ENCODE assay signal across 17 mouse cellular contexts in the genomic region with DNA sequence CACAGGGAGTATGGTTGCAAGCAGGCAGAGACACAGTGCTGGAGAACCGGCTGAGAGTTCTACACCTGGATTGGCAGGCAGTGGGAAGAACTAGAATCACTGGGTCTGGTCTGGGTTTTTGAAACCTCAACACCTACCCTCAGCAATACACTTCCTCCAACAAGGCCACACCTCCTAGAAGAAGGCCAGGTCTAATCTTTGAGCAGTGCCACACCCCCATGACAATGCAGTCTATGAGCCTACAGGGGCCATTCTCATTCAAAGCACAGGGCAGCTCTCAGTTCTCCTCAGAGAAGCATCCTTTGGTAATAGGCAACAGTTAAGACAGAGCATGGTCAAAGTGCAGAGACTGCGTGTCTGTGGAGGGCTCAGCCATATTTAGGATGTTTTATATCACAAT.
"Had no signal": no experiment of that assay in that cellular context is flagged by ENCODE, and none has a peak within 500 bp of the region (broad histone marks: within the 10 kb centered on the region; RNA-seq: fewer than 3 reads in every experiment).

No protein-coding gene starts in this region.

- H3K27me3 ChIP-seq: liver, embryonic 13.5 days; megakaryocyte, embryonic 14.5 days; stomach, embryonic 15.5 days had no signal

- H3K9ac ChIP-seq: liver, embryonic 13.5 days; stomach, embryonic 15.5 days had no signal

- H3K36me3 ChIP-seq: liver, embryonic 13.5 days; stomach, embryonic 15.5 days had no signal

- DNase-seq: kidney, adult 18-20 months; kidney, adult 9 months; kidney, postnatal 25 days; layer of hippocampus, postnatal 36 days; liver, embryonic 13.5 days; lung, adult 2 months; lung, postnatal 14 days; lung, postnatal 4 days; midbrain, embryonic 14.5 days; right cerebral cortex, adult 18-20 months; right cerebral cortex, postnatal 14 days; right cerebral cortex, postnatal 4 days; thymus, postnatal 36 days had no signal

- H3K27ac ChIP-seq: left cerebral cortex, adult 2 months; liver, embryonic 13.5 days; stomach, embryonic 15.5 days had no signal

- H3K4me1 ChIP-seq: liver, embryonic 13.5 days; stomach, embryonic 15.5 days had no signal

- ATAC-seq: intestine, embryonic 16.5 days had no signal

- H3K4me3 ChIP-seq: left cerebral cortex, adult 2 months; liver, embryonic 13.5 days; megakaryocyte, embryonic 14.5 days; stomach, embryonic 15.5 days had no signal
